Mouse (Mus musculus): ENCODE results near the gene Tfdp2. TPM values are rescaled to one million over a fixed set of nuclear protein-coding genes. Genes with fewer than 3 reads are reported as not detected.

Tfdp2 gene
- total RNA-seq, 1 experiment from 2014 or later: 83.9 TPM

DNA sequence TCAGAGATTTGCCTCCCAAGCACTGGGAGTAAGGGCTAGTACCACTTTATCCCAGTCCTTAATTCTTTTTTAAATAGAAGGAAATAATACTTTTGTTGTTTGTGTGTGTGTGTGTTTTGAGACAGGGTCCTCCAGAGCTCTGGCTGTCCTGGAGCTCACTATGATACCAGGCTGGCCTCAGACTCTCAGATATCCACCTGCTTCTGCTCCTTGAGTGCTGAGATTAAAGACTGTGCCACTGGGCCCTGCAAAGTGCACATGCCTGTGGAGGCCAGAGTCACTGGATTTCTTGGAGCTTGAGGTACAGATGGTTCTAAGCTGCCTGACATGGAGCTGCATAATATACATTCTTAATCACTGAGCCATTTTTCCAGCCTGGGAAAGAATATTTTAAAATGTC is 32.2 kb downstream of the Tfdp2 start:
- DNase-seq: no peak

DNA sequence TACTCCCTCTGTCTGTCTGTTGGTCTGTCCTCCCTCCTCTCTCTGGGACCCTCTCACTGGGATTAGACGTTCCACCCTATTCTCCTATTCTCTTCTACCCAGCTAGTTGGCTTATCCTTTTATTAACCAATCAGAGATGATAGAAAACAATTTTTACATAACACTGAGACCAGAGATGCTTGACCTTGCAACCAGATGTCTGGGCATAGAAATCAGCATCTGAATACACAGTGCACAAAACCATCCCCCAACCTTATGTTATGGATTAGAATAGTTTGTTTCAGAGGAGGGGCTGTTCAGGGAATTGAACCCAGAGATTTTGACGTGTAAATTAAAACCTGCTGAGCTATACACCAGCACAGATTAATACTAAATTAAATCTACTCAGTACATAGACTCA is 34.2 kb downstream of the Tfdp2 start:
- DNase-seq: no peak

DNA sequence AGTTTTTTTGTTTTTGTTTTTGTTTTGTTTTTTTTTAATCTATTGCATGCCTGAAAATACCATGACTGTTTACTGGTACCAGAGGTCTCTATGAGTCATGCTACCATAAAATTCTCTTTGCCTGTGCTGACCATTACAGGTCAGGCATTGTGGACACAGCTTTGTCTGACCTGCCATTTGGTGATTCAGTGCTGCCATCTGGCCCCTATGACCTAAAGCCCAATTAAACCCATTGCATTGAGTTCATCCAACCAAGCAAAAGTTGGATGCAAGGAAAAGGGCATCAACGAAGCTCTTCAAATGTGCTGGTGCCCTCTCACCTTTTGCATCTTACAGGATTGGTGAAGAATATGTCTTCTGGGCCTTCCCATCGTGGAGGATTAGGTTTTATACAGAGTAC is 39.4 kb downstream of the Tfdp2 start:
- no peak for DNase-seq

DNA sequence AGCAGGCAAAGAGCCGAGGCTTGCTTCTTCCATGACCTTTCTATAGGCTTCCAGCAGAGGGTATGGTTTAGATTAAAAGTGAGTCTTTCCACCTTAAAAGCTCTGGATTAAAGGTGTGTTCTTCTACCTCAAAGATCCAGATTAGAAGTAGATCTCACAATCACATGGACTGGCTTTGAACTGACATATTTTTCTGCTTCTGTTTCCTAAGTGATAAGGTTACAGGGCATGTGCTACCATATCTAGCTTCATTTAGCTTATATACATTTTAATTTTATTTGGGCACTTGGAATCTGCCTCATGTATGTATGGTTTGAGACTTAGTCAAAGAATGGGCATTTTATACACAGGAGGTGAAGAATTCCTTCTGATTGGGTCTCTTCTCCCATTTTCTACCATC is 41.3 kb downstream of the Tfdp2 start:
- DNase-seq: no peak

DNA sequence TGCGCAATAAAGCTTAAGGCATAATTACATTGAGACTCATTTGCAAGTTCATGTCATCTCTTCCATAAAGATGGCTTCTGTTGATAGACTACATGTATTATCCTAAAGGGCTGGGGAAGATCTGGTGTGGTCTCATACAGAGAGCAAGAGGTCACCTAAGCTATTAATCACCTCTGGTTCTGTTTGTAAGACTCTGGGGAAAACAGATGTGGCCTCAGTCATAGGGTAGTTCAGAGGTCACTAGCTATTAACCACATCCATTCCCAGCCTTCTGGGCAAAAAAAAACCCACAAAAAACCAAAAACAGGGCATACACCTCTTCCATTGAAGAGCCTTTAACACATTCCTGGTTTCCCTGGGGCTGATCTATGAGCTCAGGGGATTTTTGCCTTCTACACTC is 42.2 kb downstream of the Tfdp2 start:
- no peak for DNase-seq

DNA sequence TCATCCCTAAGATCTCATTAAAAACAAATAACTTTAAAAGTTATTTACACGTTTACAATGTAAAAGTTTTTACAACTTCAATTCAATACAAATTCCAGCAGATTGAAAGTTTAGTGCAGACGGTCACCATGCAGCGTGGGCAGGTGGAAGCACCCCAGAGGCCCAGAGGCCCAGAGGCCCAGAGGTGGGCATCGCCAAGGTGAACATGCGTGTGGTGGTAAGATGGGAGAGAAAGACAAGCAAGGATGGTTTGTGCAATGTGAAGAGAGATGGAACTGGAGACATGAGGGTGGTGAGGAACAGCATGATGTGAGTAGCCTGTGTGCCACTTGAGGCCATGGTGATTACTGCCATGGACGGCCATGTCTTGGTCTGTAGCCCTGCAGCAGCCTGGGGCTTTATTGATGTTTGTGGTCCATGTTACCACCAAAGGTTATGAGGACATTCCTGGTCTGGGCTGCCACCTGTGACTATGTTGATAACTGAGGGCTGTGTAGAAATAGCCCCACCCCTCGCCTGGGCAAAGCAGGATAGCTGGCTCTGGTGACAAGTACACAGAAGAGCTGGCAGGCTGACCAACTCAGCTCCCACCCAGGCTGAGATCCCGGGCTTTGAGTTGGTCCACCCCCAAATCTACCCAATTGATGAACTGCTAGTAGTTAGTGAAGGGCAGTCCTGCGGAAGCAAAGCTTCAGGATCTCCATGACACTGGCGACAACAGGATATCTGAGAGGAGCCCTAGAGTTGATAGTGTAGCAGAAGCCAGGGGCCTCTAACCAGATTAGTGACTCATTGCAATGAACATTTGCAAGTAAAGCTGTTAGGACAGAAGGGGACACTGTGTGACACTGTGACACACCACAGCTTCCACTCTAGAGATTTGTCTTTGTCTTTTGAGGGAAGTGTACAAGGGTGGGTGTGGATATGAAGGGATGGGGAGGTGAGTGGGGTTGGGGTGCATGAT is 45.3 kb downstream of the Tfdp2 start:
- DNase-seq: no peak

DNA sequence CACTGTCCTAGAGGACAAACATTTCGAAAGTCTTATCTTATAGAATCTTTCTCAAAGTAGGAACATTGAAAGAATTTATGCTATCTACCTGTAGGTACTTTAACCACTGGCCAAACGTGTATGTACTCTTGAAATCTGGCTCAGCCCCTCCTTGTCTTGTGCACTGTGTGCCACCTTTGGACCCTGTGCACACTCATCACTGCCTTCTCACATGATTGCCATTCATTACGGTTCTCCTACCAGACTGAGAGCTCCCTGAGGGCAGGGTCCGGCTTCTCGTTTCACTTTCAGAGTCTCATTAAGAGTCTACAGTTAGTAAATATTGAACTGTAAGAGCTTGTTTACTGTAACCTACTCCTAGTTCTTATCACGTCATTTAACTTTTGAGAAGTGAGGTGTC is 47.8 kb downstream of the Tfdp2 start:
- DNase-seq: no peak

DNA sequence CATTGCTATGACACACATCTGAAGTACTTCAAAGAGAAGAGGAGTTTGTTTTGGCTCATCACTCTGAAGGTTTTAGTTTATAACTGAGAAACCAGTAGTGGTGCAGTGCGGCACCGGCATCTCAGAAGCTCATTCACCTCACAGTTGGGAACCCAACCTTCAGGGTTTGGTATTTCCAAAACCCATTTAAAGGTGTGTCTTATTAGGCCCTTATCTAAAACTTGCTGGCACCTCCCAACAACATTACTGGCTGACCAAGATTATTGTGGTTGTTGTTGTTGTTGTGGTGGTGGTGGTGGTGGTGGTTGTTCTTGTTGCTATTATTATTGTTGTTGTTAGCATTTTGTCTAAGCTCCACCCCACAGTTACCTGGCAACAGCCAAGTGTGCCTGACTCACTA is 58.7 kb downstream of the Tfdp2 start:
- no peak for DNase-seq

DNA sequence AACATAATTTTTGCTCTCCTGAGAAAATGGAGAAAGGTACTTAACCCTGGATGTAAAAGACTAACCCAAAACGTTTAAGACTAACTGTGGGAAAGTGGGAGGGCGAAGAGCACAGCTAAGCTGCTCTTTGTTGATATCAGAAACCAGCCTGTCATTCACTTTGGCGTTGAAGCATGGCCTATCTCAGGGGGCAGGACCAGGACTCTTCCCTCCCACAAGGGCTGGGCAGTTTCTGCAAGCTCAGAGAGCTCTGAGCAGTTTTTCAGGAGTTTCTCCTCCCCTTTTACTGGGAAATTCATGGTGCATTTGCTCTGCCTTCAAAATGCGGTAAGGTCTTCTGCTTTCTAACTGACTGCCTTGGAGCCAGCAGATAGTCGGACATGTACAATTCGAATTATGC is 62.4 kb downstream of the Tfdp2 start:
- no peak for DNase-seq

DNA sequence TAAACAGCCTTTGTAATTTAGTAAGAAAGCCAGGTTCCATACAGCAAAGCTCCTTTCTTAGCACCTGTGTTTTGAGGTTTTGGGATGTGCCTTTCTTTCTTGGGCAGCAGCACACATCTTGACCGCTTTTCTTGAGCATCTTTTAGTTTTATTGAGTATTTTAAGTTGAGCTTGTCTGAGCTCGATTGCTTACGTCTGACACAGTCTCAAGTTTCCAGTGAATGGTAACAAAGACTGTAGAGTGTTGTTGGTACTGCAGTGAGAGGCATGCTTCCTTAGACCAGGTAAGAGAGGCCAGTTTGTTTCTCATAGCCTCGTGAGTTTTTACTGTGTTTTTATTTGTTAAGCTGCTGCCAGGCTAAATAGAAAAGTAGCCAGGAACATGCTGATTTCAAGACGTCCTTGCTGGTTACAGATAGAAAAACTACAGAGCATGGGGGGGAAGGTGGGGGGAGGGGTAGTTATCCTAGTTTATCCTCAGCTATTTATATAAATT is 63.0 kb downstream of the Tfdp2 start:
- no peak for DNase-seq

DNA sequence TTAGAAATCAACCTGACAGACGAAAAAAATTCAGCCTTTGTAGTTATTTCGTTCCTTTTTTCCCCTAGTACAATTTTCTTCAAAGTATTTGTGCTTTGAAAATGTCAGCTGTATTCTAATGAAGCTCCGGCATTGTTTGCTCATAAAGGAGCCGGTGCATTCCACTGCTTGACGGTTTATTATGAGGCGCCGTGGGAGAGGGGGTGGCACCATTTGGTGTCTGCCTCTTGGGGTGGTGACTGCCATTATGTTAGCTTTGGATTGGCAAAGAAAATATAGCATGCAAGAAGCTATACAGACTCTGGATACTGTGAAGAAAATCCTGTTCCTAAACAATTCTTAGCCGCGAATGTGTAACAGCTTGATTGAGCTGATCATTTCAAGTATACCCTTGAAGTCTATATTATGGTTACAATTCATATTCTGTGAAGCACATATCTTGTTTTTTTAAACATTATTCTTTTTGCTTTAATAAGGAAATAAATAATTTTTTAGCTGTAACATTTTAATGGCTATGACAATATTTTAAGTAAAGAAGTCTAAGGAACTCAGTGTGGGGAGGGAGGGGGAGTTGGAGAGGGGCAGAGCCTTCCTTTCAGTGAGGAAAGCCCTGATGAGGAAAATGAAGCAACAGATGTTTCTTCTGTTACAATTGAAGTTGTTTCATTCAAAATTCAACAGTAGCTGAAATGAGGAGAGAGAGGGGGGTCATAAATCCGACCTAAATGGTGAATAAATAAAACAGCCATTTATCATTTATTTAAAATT is 63.9 kb downstream of the Tfdp2 start:
- peak; percentile 15 for DNase-seq

DNA sequence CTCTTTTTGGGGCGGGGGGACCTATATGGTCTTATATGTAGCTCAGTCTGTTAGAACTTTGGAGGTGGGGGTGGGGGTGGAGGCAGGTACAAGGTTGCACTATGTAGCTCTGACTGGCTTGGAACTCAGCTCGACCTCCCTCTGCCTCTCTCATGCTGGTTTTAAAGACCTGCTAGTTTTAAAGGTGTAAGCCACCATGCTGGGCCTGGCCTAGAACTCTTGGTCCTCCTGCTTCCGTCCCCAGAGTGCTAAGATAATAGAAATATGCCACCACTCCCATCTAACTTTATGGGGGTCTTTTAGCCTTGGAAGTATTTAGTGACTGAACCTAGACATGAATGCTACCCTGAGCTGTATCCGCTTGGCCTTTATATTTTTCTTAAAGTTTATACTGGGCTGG is 65.0 kb downstream of the Tfdp2 start:
- no peak for DNase-seq

DNA sequence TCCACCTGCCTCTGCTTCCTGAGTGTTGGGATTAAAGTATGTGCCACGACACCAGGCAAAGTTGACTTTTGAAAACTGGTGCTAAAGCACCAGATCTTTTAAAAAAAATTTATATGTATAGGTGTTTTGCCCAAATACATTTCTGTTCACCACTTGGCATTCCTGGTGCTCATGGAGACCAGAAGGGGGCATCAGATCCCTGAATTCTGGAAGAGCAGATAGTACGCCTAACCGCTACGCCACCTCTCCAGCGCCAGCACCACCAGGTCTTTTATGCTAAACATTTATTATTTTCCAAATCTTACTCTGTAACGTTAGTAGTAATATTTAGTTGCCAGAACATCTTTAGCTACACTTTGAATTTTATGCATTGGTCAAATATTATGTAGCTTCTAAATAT is 65.9 kb downstream of the Tfdp2 start:
- no peak for DNase-seq

DNA sequence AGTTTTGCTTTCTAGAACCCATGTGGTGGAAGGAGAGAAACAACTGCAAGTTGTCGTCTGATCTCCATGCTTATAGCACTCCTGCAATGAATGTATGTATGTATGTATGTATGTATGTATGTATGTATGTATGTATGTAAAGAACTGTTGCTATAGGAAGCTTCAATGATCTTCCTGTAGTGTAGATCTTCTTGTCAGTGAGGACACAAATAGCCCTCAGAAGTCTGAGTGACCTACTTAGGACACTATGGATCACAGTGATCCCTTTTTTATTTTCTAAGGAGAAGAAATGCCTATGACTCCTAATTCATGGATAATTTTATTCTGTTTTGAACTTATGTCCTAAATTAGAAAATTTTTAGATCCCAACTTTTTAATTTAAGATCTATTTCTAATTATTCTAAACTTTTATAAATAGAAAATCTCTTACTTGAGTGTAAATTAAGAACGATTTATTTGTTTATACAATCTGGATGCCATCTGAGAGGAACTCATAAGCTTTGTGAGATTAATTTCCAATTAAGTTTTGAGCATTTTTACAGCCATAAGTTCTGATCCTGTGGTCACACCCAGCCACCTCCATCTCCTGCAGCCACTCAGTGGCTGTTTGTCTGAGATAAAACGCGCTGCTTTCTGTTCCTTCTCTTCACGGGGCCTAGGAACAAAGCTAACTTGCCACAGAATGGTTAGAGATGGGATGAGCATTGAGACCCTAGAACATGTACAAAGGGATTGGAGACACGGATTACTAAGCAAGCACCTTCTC is 70.9 kb downstream of the Tfdp2 start:
- DNase-seq: no peak

DNA sequence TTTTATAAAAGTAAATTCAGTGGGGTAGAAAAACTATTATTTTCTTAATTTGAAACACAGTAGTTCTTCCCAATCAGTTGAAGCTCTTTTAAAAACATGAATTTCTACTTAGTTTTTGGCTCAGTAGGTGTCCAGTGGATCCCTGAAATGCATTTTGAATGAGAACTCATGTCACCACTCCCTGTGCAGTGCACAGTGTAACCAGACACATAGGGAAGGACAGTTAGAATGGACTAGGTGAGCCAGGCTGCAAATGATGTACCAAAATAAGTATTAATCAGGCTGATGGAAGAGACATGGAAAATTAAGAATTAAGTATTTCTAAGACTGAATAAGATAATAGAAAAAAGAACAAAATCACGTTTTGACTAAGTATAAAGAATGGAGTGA is 71.5 kb downstream of the Tfdp2 start:
- DNase-seq: no peak

DNA sequence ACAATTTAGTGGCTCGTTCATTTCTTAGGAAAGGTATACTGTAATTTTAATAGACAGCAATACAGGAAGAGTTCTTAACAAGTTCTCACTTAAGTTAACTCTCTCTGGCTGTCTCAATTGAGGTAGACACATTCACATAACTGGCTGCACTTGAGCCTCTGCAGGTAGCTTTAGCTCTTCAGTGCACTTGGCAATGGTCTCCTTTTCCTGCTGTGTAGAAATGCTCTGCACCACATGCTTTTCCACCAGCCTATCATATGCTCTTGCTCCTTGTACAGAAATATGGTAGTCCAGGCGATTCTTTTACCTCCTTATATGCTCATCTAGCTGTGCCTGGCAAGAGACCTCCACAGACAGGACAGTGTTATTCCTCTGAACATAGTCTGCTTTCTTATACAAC is 73.7 kb downstream of the Tfdp2 start:
- DNase-seq: no peak

DNA sequence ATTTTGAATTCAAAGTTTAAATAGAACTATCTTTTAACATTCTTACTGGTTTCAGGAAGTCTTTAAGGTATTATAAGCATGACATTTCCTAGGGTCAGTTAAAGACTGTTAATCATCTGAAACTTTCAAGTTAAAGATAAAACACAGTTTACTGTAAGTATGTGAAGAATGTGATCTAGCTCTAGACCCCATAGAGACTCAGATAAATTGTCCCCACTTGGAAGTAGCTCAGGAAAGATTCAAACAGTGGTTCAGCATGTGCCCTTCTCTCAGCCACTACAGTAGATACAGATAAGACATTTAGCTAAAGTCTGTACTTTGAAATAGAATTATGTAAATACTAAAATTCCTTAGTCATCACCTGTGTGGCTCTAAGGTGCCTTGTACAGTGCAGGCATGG is 79.5 kb downstream of the Tfdp2 start:
- no peak for DNase-seq

DNA sequence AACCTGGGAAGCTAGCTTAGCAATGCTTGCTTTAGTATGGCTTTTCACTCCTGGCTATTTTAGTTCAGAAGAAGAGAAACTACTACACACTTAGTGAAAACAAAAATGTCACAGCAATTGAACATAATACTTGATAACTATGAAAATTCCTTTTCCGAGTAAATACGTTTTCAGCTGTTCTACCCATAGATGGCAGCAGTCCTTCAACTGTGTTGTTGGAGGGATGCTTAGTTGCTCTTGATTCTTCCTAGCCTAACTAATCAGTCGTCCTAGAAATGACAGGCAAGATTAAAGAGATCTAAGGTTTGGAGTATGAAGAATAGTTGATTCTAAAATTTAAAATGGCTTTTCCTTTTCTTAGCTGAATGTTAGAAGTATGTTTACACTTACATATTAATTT is 85.4 kb downstream of the Tfdp2 start:
- DNase-seq: no peak

DNA sequence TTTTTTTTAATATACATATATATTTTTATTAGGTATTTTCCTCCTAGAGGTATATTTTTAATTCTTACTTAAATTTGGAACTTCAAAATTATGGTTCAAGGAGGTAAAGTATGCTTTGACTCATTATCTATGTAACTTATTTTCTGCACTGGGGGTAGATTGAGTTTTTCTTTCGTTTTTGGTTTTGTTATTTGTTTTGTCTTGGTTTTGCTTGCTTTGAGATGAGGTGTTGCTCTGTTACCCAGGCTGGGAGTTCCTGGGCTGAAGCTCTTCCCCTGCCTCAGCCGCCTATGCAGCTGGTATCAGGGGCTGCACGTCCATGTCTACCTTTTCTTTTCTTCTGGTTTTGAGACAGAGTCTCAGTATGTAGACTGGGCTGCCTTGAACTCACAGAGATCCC is 86.0 kb downstream of the Tfdp2 start:
- no peak for DNase-seq

DNA sequence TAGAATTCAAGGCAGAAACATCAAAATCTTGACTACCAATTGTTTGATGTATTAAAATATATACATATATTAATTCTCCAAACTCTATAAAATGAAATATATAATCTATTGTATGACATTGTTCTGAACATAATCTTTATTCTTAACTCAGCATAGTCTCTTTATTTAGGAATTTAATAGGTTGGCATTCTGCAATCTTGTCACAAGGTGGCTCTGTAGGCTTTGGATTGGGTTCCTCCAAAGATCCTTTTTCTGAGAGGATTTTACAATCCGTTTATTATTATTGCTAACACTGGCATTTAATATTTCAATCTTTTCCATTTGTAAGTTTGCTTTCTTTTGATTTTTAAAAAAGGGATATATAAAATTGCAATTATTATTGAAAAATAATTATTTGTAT is 88.8 kb downstream of the Tfdp2 start:
- no peak for DNase-seq

DNA sequence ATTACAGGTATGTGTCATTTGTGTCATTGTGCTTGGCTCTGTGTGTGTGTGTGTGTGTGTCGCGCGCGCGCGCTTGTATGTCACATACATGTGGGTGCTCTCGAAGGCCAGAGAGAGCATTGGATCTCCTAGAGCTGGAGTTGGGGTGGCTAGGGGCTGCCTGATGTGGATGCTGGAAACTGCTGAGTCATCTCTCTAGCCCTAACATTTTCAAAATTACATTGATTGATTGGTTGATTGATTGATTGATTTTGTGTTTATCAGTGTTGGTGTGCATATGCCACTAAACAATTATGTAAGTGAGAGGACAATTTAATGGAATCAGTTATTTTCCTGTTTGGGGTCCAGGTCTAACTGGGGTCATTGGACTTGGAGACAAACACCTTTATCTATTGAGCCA is 96.1 kb downstream of the Tfdp2 start:
- no peak for DNase-seq

DNA sequence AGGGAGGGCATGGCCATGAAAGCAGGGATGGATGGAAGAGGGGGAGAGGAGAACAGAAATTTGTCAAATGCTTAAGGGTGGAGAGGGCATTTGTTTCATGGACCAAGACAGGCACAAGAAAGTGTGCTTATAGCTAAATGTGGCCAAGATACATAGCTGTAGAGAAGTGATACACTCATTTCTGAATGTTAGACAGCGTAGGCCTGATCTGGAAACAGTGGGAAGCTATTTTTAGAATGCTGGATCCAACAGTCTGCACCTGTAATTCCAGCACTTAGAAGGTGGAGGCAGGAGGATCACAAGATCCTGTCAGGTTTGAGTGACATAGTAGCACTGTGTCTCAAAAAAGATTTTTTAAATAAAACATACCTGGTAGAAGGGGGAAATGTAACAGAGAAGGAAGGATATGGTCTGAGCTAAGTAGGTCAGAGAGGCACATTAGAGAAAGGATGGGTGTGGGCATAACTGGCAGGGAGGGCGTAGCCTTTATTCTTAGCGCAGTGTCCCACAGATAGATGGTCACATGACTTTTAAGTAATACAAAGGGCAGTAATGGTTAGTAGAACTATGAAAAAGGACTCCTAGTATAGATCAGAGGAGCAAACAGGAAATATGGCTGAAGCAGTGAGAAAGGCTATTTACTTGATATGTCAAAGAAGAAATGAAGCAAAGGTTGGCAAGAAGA is 103.4 kb downstream of the Tfdp2 start:
- DNase-seq: no peak

Data from adrenal gland, postnatal 25 days (tissue).